Mouse (Mus musculus): Measurements from ENCODE around the gene Sytl2. TPM values are rescaled to one million over a fixed set of nuclear protein-coding genes. Genes with fewer than 3 reads are reported as not detected.

Gene Sytl2
- polyA plus RNA-seq, 2 experiments from 2014 or later = 46.9 to 47.7 TPM

GRCm38 (mm10) chr7:90372804-90373203 lies 70.8 kb downstream of the Sytl2 start:
- ATAC-seq = no peak

GRCm38 (mm10) chr7:90384411-90384810 lies 82.4 kb downstream of the Sytl2 start:
- ATAC-seq = no peak

- ATAC-seq = no peak
Observed at GRCm38 (mm10) chr7:90386885-90387459, 84.9 kb downstream of the Sytl2 start.

- no peak for ATAC-seq
Observed at GRCm38 (mm10) chr7:90389765-90390164, 87.7 kb downstream of the Sytl2 start.

GRCm38 (mm10) chr7:90395073-90395472 lies 93.0 kb downstream of the Sytl2 start:
- no peak for ATAC-seq

GRCm38 (mm10) chr7:90395928-90396327 lies 93.9 kb downstream of the Sytl2 start:
- no peak for ATAC-seq

- peak; percentile 93 for ATAC-seq
Observed at GRCm38 (mm10) chr7:90409934-90410333, 107.9 kb downstream of the Sytl2 start.

- ATAC-seq = peak; percentile 99
Observed at GRCm38 (mm10) chr7:90426020-90427001, 124.3 kb downstream of the Sytl2 start, which contains the start of gene Ccdc89. Ccdc89 (plus strand) TSS chr7:90426577.

GRCm38 (mm10) chr7:90427006-90427405 lies 125.0 kb downstream of the Sytl2 start:
- no peak for ATAC-seq

GRCm38 (mm10) chr7:90432221-90432620 lies 130.2 kb downstream of the Sytl2 start:
- no peak for ATAC-seq

GRCm38 (mm10) chr7:90440044-90440443 lies 138.0 kb downstream of the Sytl2 start:
- no peak for ATAC-seq

GRCm38 (mm10) chr7:90442070-90442469 lies 140.0 kb downstream of the Sytl2 start:
- no peak for ATAC-seq

- peak; percentile 91 for ATAC-seq
Observed at GRCm38 (mm10) chr7:90442518-90443080, 140.5 kb downstream of the Sytl2 start, which contains the start of gene Crebzf. Crebzf (plus strand) TSS chr7:90442729.

GRCm38 (mm10) chr7:90443101-90444091 lies 141.3 kb downstream of the Sytl2 start:
- ATAC-seq = peak; percentile 37

GRCm38 (mm10) chr7:90444206-90444605 lies 142.2 kb downstream of the Sytl2 start:
- no peak for ATAC-seq

- ATAC-seq = no peak
Observed at GRCm38 (mm10) chr7:90456149-90456844, 154.2 kb downstream of the Sytl2 start.

- ATAC-seq = peak; percentile 88
Observed at GRCm38 (mm10) chr7:90456845-90457468, 154.9 kb downstream of the Sytl2 start, which contains the start of gene Tmem126a. Tmem126a (minus strand) TSS chr7:90457229.

GRCm38 (mm10) chr7:90457517-90457916 lies 155.5 kb downstream of the Sytl2 start:
- peak; percentile 13 for ATAC-seq

All from CD4-positive, CD25-positive, alpha-beta regulatory T cell, adult 4 months (primary cell).